Mouse (Mus musculus) thymus, adult 18-20 months (tissue): ENCODE results near the gene Cenpu.

Source experiments
- DNase-seq, 2 experiments: peaks; one replicate each; pipeline ENCODE4 v3.0.0; 2022; ENCODE audit warnings: mixed read lengths in 2 of 2

Gene Cenpu

GRCm38 (mm10) chr8:46551615-46552440, at the start of gene Cenpu:
TSS of gene Cenpu (plus strand) at chr8:46552028.
- peak; percentile 97 for DNase-seq

GRCm38 (mm10) chr8:46502333-46503071, 49.3 kb upstream of the Cenpu start:
- DNase-seq: no peak

GRCm38 (mm10) chr8:46503072-46503695, 48.6 kb upstream of the Cenpu start:
- DNase-seq: no peak

- no peak for DNase-seq
Measured at GRCm38 (mm10) chr8:46504196-46504595, 47.6 kb upstream of the Cenpu start.

GRCm38 (mm10) chr8:46508488-46509395, 43.1 kb upstream of the Cenpu start:
- DNase-seq: peak; percentile 6 to 17

- no peak for DNase-seq
Measured at GRCm38 (mm10) chr8:46509474-46509873, 42.4 kb upstream of the Cenpu start.

GRCm38 (mm10) chr8:46511336-46511735, 40.5 kb upstream of the Cenpu start:
- DNase-seq: peak in 1 of 2 experiments; percentile 17

- DNase-seq: peak; percentile 8 to 41
Measured at GRCm38 (mm10) chr8:46512538-46512937, 39.3 kb upstream of the Cenpu start.

- DNase-seq: no peak
Measured at GRCm38 (mm10) chr8:46514027-46514426, 37.8 kb upstream of the Cenpu start.

- no peak for DNase-seq
Measured at GRCm38 (mm10) chr8:46520667-46521066, 31.2 kb upstream of the Cenpu start.

GRCm38 (mm10) chr8:46526098-46526497, 25.7 kb upstream of the Cenpu start:
- no peak for DNase-seq

- DNase-seq: no peak
Measured at GRCm38 (mm10) chr8:46526821-46527220, 25.0 kb upstream of the Cenpu start.

GRCm38 (mm10) chr8:46529508-46529907, 22.3 kb upstream of the Cenpu start:
- DNase-seq: no peak

- no peak for DNase-seq
Measured at GRCm38 (mm10) chr8:46530541-46530940, 21.3 kb upstream of the Cenpu start.

GRCm38 (mm10) chr8:46533926-46534325, 17.9 kb upstream of the Cenpu start:
- no peak for DNase-seq

GRCm38 (mm10) chr8:46539701-46540100, 12.1 kb upstream of the Cenpu start:
- DNase-seq: no peak

GRCm38 (mm10) chr8:46543191-46543590, 8.6 kb upstream of the Cenpu start:
- peak in 1 of 2 experiments; percentile 10 for DNase-seq

- DNase-seq: no peak
Measured at GRCm38 (mm10) chr8:46543662-46544061, 8.2 kb upstream of the Cenpu start.

- DNase-seq: no peak
Measured at GRCm38 (mm10) chr8:46545854-46546253, 6.0 kb upstream of the Cenpu start.

- DNase-seq: no peak
Measured at GRCm38 (mm10) chr8:46546431-46547176, 5.2 kb upstream of the Cenpu start.

GRCm38 (mm10) chr8:46547245-46547644, 4.6 kb upstream of the Cenpu start:
- DNase-seq: no peak

- DNase-seq: no peak
Measured at GRCm38 (mm10) chr8:46550058-46550457, 1.8 kb upstream of the Cenpu start.
